Mouse (Mus musculus) heart, embryonic 15.5 days (tissue): Measurements from ENCODE around the gene Slc22a22. TPM values are rescaled to one million over a fixed set of nuclear protein-coding genes. Genes with fewer than 3 reads are reported as not detected.

ENCODE experiments used
- ATAC-seq: fragments of 200-750 bp; cut with Nextera tagmentation; replicated peaks from 2 replicates; pipeline ENCODE4 v1.8.0; 2017; ENCODE audit warnings: low read depth, moderate TSS enrichment; ENCODE audit not compliant: insufficient number of reproducible peaks, insufficient read depth, low FRiP score
- H3K27ac ChIP-seq: fragments of 300-500 bp; sonication (generic); 2 replicates; pipeline ENCODE4 v1.5.1; 2015; ENCODE audit warnings: mild to moderate bottlenecking, inconsistent platforms
- H3K27me3 ChIP-seq: fragments of 300-500 bp; sonication (generic); 2 replicates; pipeline ENCODE4 v1.6.1; 2015; ENCODE audit warnings: inconsistent platforms
- H3K36me3 ChIP-seq: fragments of 300-500 bp; sonication (generic); 2 replicates; pipeline ENCODE4 v1.6.1; 2015; ENCODE audit warnings: mild to moderate bottlenecking, inconsistent platforms
- H3K4me1 ChIP-seq: fragments of 300-500 bp; sonication (generic); replicated peaks from 2 replicates; pipeline ENCODE4 v1.6.1; 2015; ENCODE audit warnings: inconsistent platforms
- H3K4me2 ChIP-seq: fragments of 300-500 bp; sonication (generic); 2 replicates; pipeline ENCODE4 v1.6.1; 2015; ENCODE audit warnings: inconsistent platforms, mild to moderate bottlenecking, moderate library complexity
- H3K4me3 ChIP-seq: fragments of 300-500 bp; sonication (generic); 2 replicates; pipeline ENCODE4 v1.5.1; 2015; ENCODE audit warnings: mild to moderate bottlenecking, inconsistent platforms
- H3K9ac ChIP-seq: fragments of 300-500 bp; sonication (generic); 2 replicates; pipeline ENCODE4 v1.6.1; 2015; ENCODE audit warnings: mild to moderate bottlenecking, inconsistent platforms
- H3K9me3 ChIP-seq: fragments of 300-500 bp; sonication (generic); replicated peaks from 2 replicates; pipeline ENCODE4 v1.6.1; 2016; ENCODE audit warnings: inconsistent platforms
- WGBS: fragments of 180-500 bp; shearing (Covaris S2); methylation state at CpG from one replicate; pipeline ENCODE4 v1.1.7; 2015; ENCODE audit warnings: mixed read lengths; 5-methylcytosine and 5-hydroxymethylcytosine counted together
- polyA plus RNA-seq: library from polyadenylated mRNA; unstranded; fragments of >200 nt; fragmentation: Nextera tagmentation; extraction: Ambion mirVana; gene quantifications from 2 replicates; pipeline ENCODE4 v1.2.1, GENCODE M21; 2015

Gene Slc22a22
- not detected in 2 replicates for polyA plus RNA-seq

DNA sequence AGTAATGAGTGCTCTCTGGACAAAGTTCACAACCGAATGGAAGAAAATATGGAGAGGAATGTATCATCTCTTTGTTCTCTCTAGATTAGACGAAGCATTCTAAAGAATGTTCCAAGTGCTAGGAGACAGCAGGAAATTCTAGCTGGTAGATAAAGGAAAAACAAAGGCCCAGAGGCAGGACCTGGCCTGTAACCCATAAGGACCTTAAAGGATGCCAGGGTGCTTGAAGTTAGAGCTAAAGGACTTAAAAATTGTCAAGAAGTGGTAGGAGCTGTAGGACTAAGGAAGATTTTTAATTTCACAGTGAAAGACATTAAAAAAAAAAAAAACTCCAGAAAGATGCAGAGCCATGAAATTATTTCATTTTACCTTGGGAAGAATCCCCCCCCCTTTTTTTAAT, at the start of gene Slc22a22:
Gene Slc22a22, minus strand, starts transcription at position 101 of the 400 bp plus-strand sequence.
- Histone ChIP-seq H3K27ac (no peak within 1 kb of the TSS), H3K36me3 (no peaks in the 10 kb centered on the region), H3K4me3 (no peak within 1 kb of the TSS), H3K9me3 (no peaks in the 10 kb centered on the region), H3K4me1 (no peaks in the 10 kb centered on the region), H3K4me2 (no peak within 1 kb of the TSS), H3K9ac (no peak within 1 kb of the TSS), H3K27me3 (no peaks in the 10 kb centered on the region)
- ATAC-seq, result no peak
- 48% methylated on average over 2 of the region's 2 CpGs for WGBS

GRCm38 (mm10) chr15:57523510-57524298, 46.3 kb upstream of the Slc22a22 start:
- no peak for ATAC-seq
- Histone ChIP-seq H3K27me3 (no peaks in the 10 kb centered on the region), H3K9ac (no peak overlapping the region), H3K27ac (no peak overlapping the region), H3K4me1 (no peaks in the 10 kb centered on the region), H3K4me3 (no peak overlapping the region), H3K4me2 (no peak overlapping the region), H3K9me3 (no peaks in the 10 kb centered on the region), H3K36me3 (no peaks in the 10 kb centered on the region)
- 75% methylated on average over 10 of the region's 10 CpGs for WGBS

- H3K4me3 ChIP-seq, result no peak overlapping the region
- ATAC-seq, result no peak
- no peak overlapping the region for H3K4me2 ChIP-seq
- H3K36me3 ChIP-seq, result no peaks in the 10 kb centered on the region
- no peaks in the 10 kb centered on the region for H3K27me3 ChIP-seq
- no peak overlapping the region for H3K9ac ChIP-seq
- WGBS, result 37% methylated on average over 1 of the region's 1 CpGs
- H3K9me3 ChIP-seq, result no peaks in the 10 kb centered on the region
- H3K4me1 ChIP-seq, result no peaks in the 10 kb centered on the region
- no peak overlapping the region for H3K27ac ChIP-seq
Measured at GRCm38 (mm10) chr15:57522160-57522559, 44.7 kb upstream of the Slc22a22 start.

DNA sequence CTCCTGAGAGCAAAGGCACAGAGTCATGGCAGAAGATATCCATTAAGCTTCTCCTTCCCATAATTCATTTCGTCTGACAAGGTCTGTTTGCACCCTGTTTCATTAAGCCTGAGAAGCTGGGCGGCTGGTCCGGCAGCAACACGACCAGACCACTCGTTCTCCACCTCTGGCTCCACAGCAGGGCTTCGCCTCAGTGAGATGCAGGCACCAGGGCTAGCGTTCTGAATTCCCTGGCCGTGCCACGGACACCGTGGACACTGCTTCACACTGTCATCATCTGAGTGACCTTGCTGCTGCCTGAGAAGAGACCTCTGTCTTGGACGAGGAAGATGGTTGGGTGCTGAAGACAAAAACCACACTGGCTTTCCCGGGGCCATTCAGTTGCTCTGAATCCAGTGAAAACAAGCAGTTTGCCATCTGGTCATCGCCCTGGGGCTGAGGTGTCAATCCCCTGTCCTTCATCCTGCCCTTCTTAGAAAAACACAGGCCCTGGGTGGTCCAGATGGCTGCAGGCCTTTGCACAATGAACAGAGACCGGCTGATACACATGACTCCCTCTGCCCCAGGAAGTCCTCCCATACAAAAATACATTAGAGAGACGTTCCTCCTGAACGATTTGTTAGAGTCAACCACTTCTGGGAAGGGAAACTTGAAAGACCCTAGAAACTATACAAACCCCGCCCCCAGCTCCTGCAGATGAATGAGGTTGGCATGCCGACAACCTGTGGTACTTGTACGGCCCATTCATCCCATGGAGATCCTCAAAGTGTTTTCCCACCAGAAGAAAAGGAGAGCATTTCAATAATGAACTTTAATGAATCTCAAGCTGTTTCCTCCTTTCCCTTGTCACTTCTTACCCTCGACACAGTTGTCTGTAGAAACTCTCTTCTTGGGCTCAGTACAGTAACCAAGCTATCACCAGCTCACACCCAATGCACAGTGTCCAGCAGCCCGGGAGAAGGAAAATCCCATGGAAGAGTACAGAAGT, 32.1 kb upstream of the Slc22a22 start:
- H3K4me2 ChIP-seq, result no peak overlapping the region
- no peak overlapping the region for H3K27ac ChIP-seq
- no peak for ATAC-seq
- H3K36me3 ChIP-seq, result no peaks in the 10 kb centered on the region
- H3K9ac ChIP-seq, result no peak overlapping the region
- no peaks in the 10 kb centered on the region for H3K9me3 ChIP-seq
- H3K4me3 ChIP-seq, result no peak overlapping the region
- no peaks in the 10 kb centered on the region for H3K27me3 ChIP-seq
- 47% methylated on average over 21 of the region's 21 CpGs for WGBS
- H3K4me1 ChIP-seq, result no peaks in the 10 kb centered on the region

GRCm38 (mm10) chr15:57508242-57509184, 31.1 kb upstream of the Slc22a22 start:
- no peaks in the 10 kb centered on the region for H3K36me3 ChIP-seq
- H3K4me1 ChIP-seq, result no peaks in the 10 kb centered on the region
- H3K27me3 ChIP-seq, result no peaks in the 10 kb centered on the region
- no peaks in the 10 kb centered on the region for H3K9me3 ChIP-seq
- ATAC-seq, result no peak
- H3K9ac ChIP-seq, result no peak overlapping the region
- no peak overlapping the region for H3K27ac ChIP-seq
- H3K4me2 ChIP-seq, result no peak overlapping the region
- H3K4me3 ChIP-seq, result no peak overlapping the region
- 63% methylated on average over 11 of the region's 11 CpGs for WGBS

DNA sequence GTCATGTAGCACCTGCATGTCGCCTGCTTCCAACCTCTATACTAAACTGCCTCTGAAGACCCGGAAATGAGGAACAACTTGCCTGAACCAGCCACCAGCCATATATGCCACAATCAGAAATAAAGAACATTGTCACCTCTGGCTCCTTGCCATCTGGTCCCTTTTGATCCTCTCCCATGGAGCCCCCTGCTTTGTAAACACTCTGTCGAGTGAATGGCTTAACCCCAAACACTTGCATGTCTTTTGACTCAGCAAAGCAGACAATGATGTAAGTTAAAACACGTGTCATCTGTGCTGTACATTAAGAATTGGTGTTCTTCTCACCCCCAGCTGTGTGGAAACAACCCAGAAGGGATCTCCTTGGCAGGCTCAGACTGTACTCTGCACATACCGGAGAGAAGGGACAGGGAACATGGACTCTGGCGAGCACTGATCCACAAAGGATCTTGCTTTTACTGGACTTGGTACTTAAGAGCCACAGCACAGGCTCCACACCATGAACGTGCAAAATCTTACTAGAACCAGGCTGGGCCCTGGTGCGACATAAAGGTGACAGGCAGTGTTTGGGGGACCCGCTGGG, 26.8 kb upstream of the Slc22a22 start:
- H3K4me3 ChIP-seq, result no peak overlapping the region
- no peaks in the 10 kb centered on the region for H3K36me3 ChIP-seq
- no peaks in the 10 kb centered on the region for H3K4me1 ChIP-seq
- H3K4me2 ChIP-seq, result no peak overlapping the region
- no peaks in the 10 kb centered on the region for H3K9me3 ChIP-seq
- WGBS, result 59% methylated on average over 9 of the region's 9 CpGs
- no peak overlapping the region for H3K27ac ChIP-seq
- H3K9ac ChIP-seq, result no peak overlapping the region
- H3K27me3 ChIP-seq, result no peaks in the 10 kb centered on the region
- no peak for ATAC-seq

DNA sequence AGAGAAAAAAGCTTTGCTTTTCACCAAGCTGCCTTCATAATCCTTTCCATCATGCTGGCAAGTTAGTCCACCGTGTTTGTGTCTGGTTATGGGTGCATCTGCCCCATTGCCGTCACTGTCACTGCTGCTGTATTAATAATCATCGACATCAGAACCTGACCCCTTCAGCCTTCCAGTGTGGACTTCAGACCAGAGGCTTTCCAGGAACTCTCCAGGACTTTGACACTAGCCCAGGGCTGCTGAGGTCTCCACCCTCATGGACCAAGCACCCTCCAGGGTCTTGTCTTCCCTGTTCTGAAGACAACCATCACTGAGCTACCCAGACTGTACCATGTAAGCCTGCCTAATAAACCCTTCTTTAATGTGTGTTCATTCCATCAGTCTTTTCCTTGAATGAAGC, 26.2 kb upstream of the Slc22a22 start:
- Histone ChIP-seq H3K4me1 (no peaks in the 10 kb centered on the region), H3K36me3 (no peaks in the 10 kb centered on the region), H3K4me2 (no peak overlapping the region), H3K27ac (no peak overlapping the region), H3K9ac (no peak overlapping the region), H3K4me3 (no peak overlapping the region), H3K9me3 (no peaks in the 10 kb centered on the region), H3K27me3 (no peaks in the 10 kb centered on the region)
- no peak for ATAC-seq
- 85% methylated on average over 3 of the region's 3 CpGs for WGBS

DNA sequence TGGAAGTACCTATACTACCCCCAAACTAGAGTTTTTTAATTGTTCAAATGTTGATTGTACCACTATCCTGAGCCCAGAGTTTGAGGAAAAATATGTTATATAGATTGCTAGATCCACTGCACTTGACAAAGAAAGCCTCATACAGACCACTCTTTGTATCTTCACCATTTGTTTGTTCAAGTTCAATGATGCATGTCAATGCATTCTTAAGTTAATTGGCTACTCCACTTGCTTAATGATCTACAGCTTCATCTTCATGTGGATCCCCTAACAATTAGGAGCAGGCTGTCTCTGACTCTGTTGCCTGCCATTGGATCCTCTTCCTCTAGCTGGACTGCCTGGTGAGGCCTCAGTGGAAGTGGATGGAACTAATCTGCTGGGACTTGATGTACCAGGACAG, 24.1 kb upstream of the Slc22a22 start:
- no peaks in the 10 kb centered on the region for H3K36me3 ChIP-seq
- H3K27me3 ChIP-seq, result no peaks in the 10 kb centered on the region
- no peak overlapping the region for H3K4me3 ChIP-seq
- no peak for ATAC-seq
- no peaks in the 10 kb centered on the region for H3K9me3 ChIP-seq
- no peaks in the 10 kb centered on the region for H3K4me1 ChIP-seq
- no peak overlapping the region for H3K4me2 ChIP-seq
- no peak overlapping the region for H3K27ac ChIP-seq
- H3K9ac ChIP-seq, result no peak overlapping the region

- 69% methylated on average over 2 of the region's 2 CpGs for WGBS
- Histone ChIP-seq H3K9ac (no peak overlapping the region), H3K4me1 (no peaks in the 10 kb centered on the region), H3K27ac (no peak overlapping the region), H3K4me3 (no peak overlapping the region), H3K36me3 (no peaks in the 10 kb centered on the region), H3K9me3 (no peaks in the 10 kb centered on the region), H3K27me3 (no peaks in the 10 kb centered on the region), H3K4me2 (no peak overlapping the region)
- no peak for ATAC-seq
Measured at GRCm38 (mm10) chr15:57496106-57496505, 18.7 kb upstream of the Slc22a22 start.

DNA sequence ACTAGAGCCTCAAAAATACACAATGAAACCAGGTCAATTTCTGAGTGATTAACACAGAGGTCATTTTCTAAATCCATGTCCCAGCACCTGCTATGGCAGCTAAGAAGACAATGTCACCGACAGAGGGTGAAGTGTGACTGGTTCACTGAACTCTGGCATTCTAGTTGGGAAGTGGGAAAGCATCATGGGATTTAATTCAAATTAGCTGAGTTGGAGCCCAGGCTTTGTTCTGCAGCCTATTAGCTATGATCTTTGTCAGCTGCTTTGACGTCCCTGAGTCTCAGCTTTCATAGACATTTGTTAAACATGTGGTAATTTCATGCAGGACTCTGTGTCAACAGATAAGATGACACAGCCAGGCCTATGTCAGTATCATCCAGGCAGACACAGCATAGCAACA, 5.1 kb upstream of the Slc22a22 start:
- ATAC-seq, result no peak
- Histone ChIP-seq H3K27me3 (no peaks in the 10 kb centered on the region), H3K4me3 (no peak overlapping the region), H3K27ac (no peak overlapping the region), H3K9me3 (no peaks in the 10 kb centered on the region), H3K4me1 (no peaks in the 10 kb centered on the region), H3K9ac (no peak overlapping the region), H3K36me3 (no peaks in the 10 kb centered on the region), H3K4me2 (no peak overlapping the region)
- 54% methylated on average over 2 of the region's 2 CpGs for WGBS
